Mouse (Mus musculus): ENCODE results near the gene Map2.

Gene Map2

GRCm38 (mm10) chr1:66394944-66395637, 220.0 kb downstream of the Map2 start:
- no peak for DNase-seq (ENCODE audit: low spot score)

GRCm38 (mm10) chr1:66395826-66396225, 220.8 kb downstream of the Map2 start:
- no peak for DNase-seq (ENCODE audit: low spot score)

GRCm38 (mm10) chr1:66401902-66402301, 226.8 kb downstream of the Map2 start:
- no peak for DNase-seq (ENCODE audit: low spot score)

GRCm38 (mm10) chr1:66407270-66407967, 232.3 kb downstream of the Map2 start:
- no peak for DNase-seq (ENCODE audit: low spot score)

GRCm38 (mm10) chr1:66418360-66418759, 243.3 kb downstream of the Map2 start:
- no peak for DNase-seq (ENCODE audit: low spot score)

- no peak for DNase-seq (ENCODE audit: low spot score)
Observed at GRCm38 (mm10) chr1:66426073-66426472, 251.0 kb downstream of the Map2 start.

GRCm38 (mm10) chr1:66430962-66431361, 255.9 kb downstream of the Map2 start:
- DNase-seq (ENCODE audit: low spot score), result no peak

GRCm38 (mm10) chr1:66431472-66431871, 256.4 kb downstream of the Map2 start:
- DNase-seq (ENCODE audit: low spot score), result no peak

- DNase-seq (ENCODE audit: low spot score), result no peak
Observed at GRCm38 (mm10) chr1:66438069-66438468, 263.0 kb downstream of the Map2 start.

GRCm38 (mm10) chr1:66442922-66443321, 267.8 kb downstream of the Map2 start:
- no peak for DNase-seq (ENCODE audit: low spot score)

- DNase-seq (ENCODE audit: low spot score), result no peak
Observed at GRCm38 (mm10) chr1:66449471-66449870, 274.4 kb downstream of the Map2 start.

- no peak for DNase-seq (ENCODE audit: low spot score)
Observed at GRCm38 (mm10) chr1:66456580-66456979, 281.5 kb downstream of the Map2 start.

- DNase-seq (ENCODE audit: low spot score), result no peak
Observed at GRCm38 (mm10) chr1:66457747-66458146, 282.7 kb downstream of the Map2 start.

GRCm38 (mm10) chr1:66459394-66459793, 284.3 kb downstream of the Map2 start:
- no peak for DNase-seq (ENCODE audit: low spot score)

GRCm38 (mm10) chr1:66460850-66461249, 285.8 kb downstream of the Map2 start:
- no peak for DNase-seq (ENCODE audit: low spot score)

GRCm38 (mm10) chr1:66467821-66468703, 293.0 kb downstream of the Map2 start, which contains the start of gene Unc80:
Unc80 (plus strand) TSS chr1:66468367.
- DNase-seq (ENCODE audit: low spot score), result peak; percentile 40

GRCm38 (mm10) chr1:66468704-66469020, 293.6 kb downstream of the Map2 start:
- DNase-seq (ENCODE audit: low spot score), result no peak

- DNase-seq (ENCODE audit: low spot score), result no peak
Observed at GRCm38 (mm10) chr1:66482751-66483150, 307.7 kb downstream of the Map2 start.
